Mouse (Mus musculus) induced T-regulatory cell, adult 2 months (primary cell): ENCODE measurements around the gene Negr1.

Experiments
- DNase-seq: peaks from one replicate; pipeline ENCODE4 v3.0.0-alpha.2; 2012; ENCODE audit warnings: low read depth

Negr1 gene

DNA sequence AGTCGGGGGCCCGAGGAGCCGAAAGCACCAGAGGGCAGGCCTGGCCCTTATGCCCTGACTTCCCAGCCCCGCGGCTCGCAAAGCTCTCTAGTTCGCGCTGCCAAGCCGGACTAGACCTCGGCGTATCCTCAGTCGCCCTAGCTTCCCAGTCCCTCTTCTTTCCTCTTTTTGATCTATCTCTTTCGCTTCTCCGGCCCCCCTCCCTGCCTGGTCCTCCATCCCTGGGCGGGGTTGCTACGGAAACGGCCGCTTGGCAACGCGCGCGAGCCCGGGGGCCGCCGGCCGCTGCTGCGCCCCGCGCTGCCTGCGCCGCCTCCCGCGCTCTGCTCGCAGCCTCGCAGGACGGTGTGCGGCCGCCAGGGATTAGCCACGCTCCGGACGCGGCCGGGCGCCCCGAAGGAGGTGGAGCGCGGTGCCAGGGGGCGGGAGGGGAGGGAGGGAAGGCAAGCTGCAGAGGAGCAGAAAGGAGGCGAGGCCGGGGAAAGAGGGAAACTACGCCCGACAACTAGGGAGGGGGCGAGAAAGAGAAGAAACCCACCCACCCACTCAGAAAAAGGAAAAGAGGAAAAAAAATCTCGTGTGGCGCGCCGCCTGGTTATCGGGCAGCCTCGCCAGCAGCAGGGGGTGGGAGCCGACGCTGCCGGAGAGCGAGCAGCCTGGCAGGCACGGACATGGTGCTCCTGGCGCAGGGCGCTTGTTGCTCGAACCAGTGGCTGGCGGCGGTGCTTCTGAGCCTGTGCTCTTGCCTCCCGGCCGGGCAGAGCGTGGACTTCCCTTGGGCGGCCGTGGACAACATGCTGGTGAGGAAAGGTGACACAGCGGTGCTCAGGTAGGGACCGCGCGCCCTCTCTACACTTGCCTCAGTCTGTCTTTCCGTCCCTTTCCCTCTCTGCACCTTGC is at the start of gene Negr1:
Gene Negr1, plus strand, starts transcription at position 271 of the 900 bp plus-strand sequence.
- no peak for DNase-seq

- DNase-seq = no peak
These were observed 35.1 kb upstream of the Negr1 start for GRCm38 (mm10) chr3:156526461-156526933.

GRCm38 (mm10) chr3:156527231-156527995 is 34.2 kb upstream of the Negr1 start:
- DNase-seq = no peak

DNA sequence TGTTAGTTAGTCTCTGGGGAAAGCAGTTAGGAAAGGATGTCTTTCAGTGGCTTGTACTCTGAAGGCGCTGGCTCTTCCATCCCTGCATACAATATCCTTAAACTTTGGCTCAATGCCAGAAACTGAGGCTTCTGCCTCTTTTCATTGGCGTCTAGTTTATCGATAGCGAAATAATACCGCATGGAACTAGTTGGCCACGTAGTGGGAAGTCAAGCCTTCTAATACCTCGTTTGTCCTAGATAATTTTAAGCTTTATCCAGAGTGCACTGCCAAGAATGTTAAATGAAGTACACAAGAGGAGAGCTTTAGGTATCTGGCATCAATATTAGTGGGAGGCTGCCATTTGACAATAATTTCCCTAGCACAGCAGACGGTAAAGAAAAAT is 2.2 kb upstream of the Negr1 start:
- no peak for DNase-seq

DNA sequence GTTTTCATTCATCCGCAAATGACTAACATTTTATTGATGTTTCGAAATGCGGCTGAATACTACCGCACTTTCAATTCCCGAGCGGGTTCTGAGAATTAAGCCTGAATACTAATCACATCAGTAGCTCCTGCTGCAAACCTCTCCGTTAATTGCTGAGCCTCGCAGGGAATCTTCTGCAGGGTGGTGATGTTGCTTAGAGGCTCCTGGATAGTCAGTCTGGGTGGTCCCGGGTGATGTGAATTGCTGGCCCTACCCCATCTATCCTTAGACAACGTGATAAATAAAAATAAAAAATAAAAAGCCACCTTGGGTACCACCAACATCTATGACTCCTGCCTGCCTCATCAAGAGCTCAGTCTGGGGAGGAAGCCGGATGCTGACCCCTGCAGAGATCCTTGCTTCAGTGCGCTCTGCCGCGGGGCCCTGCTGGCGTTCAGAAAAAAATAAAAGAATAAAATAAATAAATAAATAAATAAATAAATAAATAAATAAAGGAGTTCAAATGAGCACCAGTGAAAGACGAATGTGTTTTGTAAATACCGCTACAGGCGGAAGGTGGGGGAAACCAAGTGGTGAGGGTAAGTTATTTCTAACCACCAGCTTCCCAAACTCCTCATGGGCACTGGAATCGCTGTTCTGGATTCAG is 1.6 kb upstream of the Negr1 start:
- no peak for DNase-seq

GRCm38 (mm10) chr3:156560766-156561165 is 828 bp upstream of the Negr1 start:
- DNase-seq = no peak

DNA sequence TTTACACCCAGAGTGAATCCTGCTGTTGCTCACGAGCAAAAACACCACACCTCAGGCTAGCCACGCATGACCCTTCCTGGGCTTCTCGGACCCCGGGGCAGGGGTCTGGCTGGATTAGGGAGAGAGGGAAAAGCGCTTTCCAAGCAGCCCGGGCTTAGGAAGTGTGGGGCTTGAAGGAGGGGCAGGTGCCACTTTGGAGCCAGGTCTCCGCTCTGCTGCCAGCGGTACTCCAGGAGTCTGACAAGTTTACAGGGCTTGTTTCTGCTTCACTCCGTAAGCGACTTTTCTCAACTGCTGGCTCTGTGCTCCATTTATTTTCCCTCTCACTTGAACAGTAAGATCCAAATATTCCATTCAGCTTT is 811 bp downstream of the Negr1 start:
- no peak for DNase-seq

GRCm38 (mm10) chr3:156562796-156563195 is 1.2 kb downstream of the Negr1 start:
- no peak for DNase-seq

GRCm38 (mm10) chr3:156563353-156563752 is 1.8 kb downstream of the Negr1 start:
- DNase-seq = no peak

DNA sequence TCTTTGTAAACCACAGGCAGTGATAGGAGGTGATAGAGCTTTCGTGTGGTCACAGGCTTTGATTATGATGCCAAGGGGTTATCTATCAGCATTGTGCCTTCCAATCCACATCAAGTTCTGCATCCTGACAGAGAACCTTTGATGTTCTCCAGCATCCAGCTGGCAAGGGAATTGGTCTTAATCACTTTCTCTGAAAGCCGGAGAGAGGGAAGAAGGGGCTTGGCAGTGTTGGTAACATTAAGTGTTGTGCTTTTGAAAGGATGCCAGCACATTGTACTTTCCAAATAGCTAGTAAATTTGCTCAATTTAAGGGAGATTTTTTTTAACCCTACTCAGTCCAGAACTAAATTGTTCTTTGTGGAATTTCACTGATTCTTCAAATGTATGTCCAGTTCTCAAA is 11.9 kb downstream of the Negr1 start:
- no peak for DNase-seq

DNA sequence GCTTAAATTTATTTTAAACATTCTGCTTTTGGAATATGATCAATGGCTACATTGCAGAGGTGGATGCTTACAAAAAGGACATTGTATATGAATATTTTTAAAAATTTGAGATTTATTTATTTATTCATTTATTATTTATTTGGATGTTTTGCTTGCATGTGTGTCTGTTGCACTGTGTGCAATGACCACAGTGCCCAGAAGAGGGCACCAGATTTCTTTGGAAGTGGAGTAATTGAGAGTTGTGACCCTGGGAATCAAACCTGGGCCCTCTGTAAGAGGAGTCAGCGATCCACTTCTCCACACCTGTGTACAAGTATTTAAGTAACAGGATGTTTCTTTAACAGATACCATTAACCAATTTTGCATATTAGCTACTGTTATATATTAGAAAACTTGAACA is 14.7 kb downstream of the Negr1 start:
- DNase-seq = peak; percentile 1

DNA sequence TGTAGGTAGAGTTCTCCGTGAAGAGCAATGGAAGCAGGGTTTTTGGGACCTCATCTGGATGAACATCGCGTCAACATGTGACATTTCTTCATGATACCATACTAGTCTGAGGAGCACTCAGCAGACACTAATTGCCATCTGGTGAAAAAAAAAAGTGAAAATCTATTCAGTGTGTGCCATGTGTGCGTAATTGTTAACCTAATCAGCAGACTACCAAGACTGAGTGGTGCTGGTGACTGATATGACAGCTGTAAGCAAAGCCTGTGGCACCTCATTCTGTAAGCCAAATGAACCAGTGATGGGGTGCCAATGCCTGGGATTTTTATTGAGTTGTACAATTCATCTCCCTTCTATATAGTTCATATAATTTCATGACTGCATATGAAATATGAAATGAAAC is 29.0 kb downstream of the Negr1 start:
- no peak for DNase-seq

- DNase-seq = no peak
These were observed 29.5 kb downstream of the Negr1 start for GRCm38 (mm10) chr3:156591125-156591524.

GRCm38 (mm10) chr3:156606846-156607245 is 45.3 kb downstream of the Negr1 start:
- DNase-seq = no peak

GRCm38 (mm10) chr3:156619921-156620320 is 58.3 kb downstream of the Negr1 start:
- no peak for DNase-seq

DNA sequence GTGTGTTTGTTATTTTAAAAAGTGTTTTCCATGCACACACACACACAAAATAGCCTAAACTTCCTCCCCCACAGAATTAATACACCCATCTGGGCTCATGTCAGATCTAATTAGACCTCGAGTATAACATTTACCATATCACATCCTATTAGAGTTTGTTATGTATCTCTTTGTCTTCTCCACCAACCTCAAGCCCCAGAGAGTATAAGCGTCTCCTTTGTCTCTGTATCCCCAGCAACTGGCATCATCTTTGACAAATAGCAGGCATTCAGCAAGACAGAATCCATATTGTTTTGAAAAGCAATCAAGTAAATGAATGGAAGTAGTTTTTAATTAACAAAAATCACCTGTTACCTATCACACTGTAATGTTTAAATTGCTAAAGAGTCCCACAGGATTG is 67.0 kb downstream of the Negr1 start:
- no peak for DNase-seq

- DNase-seq = no peak
These were observed 71.3 kb downstream of the Negr1 start for GRCm38 (mm10) chr3:156632942-156633341.

GRCm38 (mm10) chr3:156639382-156639781 is 77.8 kb downstream of the Negr1 start:
- no peak for DNase-seq

GRCm38 (mm10) chr3:156643710-156644363 is 82.2 kb downstream of the Negr1 start:
- peak; percentile 10 for DNase-seq

- DNase-seq = no peak
These were observed 86.8 kb downstream of the Negr1 start for GRCm38 (mm10) chr3:156648378-156648777.

- no peak for DNase-seq
These were observed 101.0 kb downstream of the Negr1 start for GRCm38 (mm10) chr3:156662553-156662952.

GRCm38 (mm10) chr3:156672560-156672959 is 111.0 kb downstream of the Negr1 start:
- DNase-seq = no peak
